In the genomic region with DNA sequence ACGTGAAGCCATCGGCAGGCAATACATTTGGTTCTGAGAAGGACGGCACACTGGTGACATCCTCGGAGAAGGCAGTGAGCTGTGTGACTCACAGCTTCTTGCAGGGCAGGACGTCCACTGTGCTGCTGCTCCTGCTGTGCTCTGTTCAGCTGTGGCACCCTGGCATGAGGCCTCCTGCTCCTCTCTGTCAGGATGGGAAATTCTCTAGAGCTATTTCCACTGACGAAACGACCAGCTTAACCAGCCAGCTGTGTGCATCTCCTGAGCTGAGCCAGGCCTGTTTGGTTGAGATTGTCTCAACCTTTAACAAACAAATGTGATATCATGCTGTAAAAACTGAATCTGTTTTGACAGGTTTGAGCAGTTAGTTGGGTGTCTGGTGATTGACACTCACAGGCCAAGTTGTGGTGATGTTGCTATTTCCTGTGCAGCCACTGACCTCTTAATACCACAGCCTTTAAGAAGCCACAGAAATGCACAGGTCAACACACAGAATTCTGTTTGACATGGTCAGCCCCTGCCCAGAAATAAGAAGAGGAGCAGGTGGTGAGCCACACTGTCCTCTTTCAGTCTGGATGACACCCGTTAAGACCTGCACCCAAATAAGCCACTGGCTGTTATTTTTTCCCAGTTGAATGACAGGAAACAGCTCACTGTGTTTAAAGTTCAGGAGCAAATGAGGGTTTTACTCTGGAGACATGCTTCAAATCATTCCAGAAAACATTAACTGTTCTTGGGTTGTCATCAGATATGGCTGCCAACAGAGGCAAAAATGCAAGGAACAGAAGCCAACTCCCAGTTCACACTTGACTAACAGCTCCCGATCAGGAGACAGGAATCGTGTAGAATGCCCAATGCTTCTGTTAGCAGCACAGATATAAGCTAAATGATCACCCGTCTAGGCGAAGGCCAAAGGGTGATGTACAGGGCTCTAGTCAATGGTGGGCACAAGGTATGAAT, we compare ENCODE assay signal across 12 mouse cellular contexts. TPM values are rescaled to one million over a fixed set of nuclear protein-coding genes. Genes with fewer than 3 reads are reported as not detected.
DNase-seq lines count a peak whose midpoint lies in the region; ATAC-seq and TF ChIP-seq lines count a peak whose summit lies in the region.
"Had no signal": no experiment of that assay in that cellular context is flagged by ENCODE, and none has a peak within 500 bp of the region (broad histone marks: within the 10 kb centered on the region; RNA-seq: fewer than 3 reads in every experiment).

No protein-coding gene starts in this region.

- H3K9ac ChIP-seq in heart, adult 2 months (ENCODE audit: low read depth, low read length) = 0 out of 2 replicates have a peak overlapping the region, but pooled peaks have one; percentile 17
- no peak overlapping the region for H3K9ac ChIP-seq in heart, embryonic 12.5 days
- no peak overlapping the region for H3K9ac ChIP-seq in hindbrain, embryonic 14.5 days

- H3K79me3 ChIP-seq in C2C12 (ENCODE audit: low read depth) = no peaks in the 10 kb centered on the region

- TF ChIP-seq CTCF in heart, adult 2 months (IDR thresholded peaks at IDR 0.05) = no peak
- no peak for TF ChIP-seq CTCF in C2C12 (IDR thresholded peaks at IDR 0.05; ENCODE audit: control insufficient read depth, insufficient read depth, insufficient read length)

- peak in 1 of 2 experiments; percentile 23 for DNase-seq in heart, adult 2 months
- DNase-seq in 3134 (ENCODE audit: extremely low read depth, insufficient read length, low spot score) = peak; percentile 18
- peak; percentile 28 for DNase-seq in kidney, postnatal 10 days
- DNase-seq in thymus, postnatal 10 days (ENCODE audit: low spot score in 2 of 2) = no peak
- no peak for DNase-seq in hindbrain, embryonic 14.5 days (ENCODE audit: low spot score)
- DNase-seq: cerebellum, adult 8-10 months; gastrocnemius, postnatal 10 days had no signal

- no peak overlapping the region for H3K4me3 ChIP-seq in heart, adult 2 months
- no peak overlapping the region for H3K4me3 ChIP-seq in heart, embryonic 12.5 days
- no peak overlapping the region for H3K4me3 ChIP-seq in C2C12 (ENCODE audit: insufficient read depth, poor library complexity, severe bottlenecking)
- no peak overlapping the region for H3K4me3 ChIP-seq in hindbrain, embryonic 14.5 days (replicated peaks; ENCODE audit: low read length)
- H3K4me3 ChIP-seq: forebrain, embryonic 10.5 days had no signal

- intact Hi-C loops in heart, adult 2 months (cut with DNase I) = loop anchor here (2.0 kb wide), 1 partner anchor 13 kb away; no protein-coding TSS in a partner anchor

- H3ac ChIP-seq in C2C12 (ENCODE audit: control insufficient read depth, insufficient read length, low read depth) = no peak overlapping the region

- ATAC-seq in heart, embryonic 12.5 days (ENCODE audit: insufficient number of reproducible peaks, low FRiP score) = no peak
- no peak for ATAC-seq in hindbrain, embryonic 14.5 days (ENCODE audit: low FRiP score)
- ATAC-seq in cerebellum, adult (ENCODE audit: insufficient number of reproducible peaks, low FRiP score, low TSS enrichment) = no peak
- ATAC-seq: midbrain, embryonic 16.5 days had no signal

- H3K36me3 ChIP-seq in heart, adult 2 months (ENCODE audit: control insufficient read depth, insufficient read depth, low read length) = peaks cover 6% of the 10 kb centered on the region
- H3K36me3 ChIP-seq in heart, embryonic 12.5 days = no peaks in the 10 kb centered on the region
- H3K36me3 ChIP-seq in C2C12 (ENCODE audit: control insufficient read depth, insufficient read depth) = no peaks in the 10 kb centered on the region
- H3K36me3 ChIP-seq in hindbrain, embryonic 14.5 days (replicated peaks; ENCODE audit: control insufficient read depth, insufficient read depth) = no peaks in the 10 kb centered on the region
- H3K36me3 ChIP-seq: forebrain, embryonic 10.5 days had no signal

- no peaks in the 10 kb centered on the region for H3K27me3 ChIP-seq in heart, adult 2 months (ENCODE audit: control insufficient read depth, insufficient read depth, low read length)
- no peaks in the 10 kb centered on the region for H3K27me3 ChIP-seq in heart, embryonic 12.5 days (replicated peaks)
- no peaks in the 10 kb centered on the region for H3K27me3 ChIP-seq in C2C12 (ENCODE audit: control insufficient read depth, insufficient read depth, insufficient read length)
- no peaks in the 10 kb centered on the region for H3K27me3 ChIP-seq in hindbrain, embryonic 14.5 days (ENCODE audit: control insufficient read depth, insufficient read depth, low read length)

- no peaks in the 10 kb centered on the region for H3K79me2 ChIP-seq in heart, adult 2 months (replicated peaks; ENCODE audit: control insufficient read depth, insufficient read depth, low read length)
- H3K79me2 ChIP-seq in C2C12 (ENCODE audit: control insufficient read depth, insufficient read depth) = no peaks in the 10 kb centered on the region

- TF ChIP-seq EP300 in heart, adult 2 months (IDR thresholded peaks at IDR 0.05; ENCODE audit: insufficient read depth, low read depth, low read length) = no peak

- no peak for TF ChIP-seq POLR2A in heart, adult 2 months (IDR thresholded peaks at IDR 0.05; ENCODE audit: insufficient read depth, low read depth, low read length)

- H3K4me1 ChIP-seq in heart, adult 2 months (ENCODE audit: control insufficient read depth, insufficient read depth, low read length) = peaks cover 8% of the 10 kb centered on the region
- H3K4me1 ChIP-seq in heart, embryonic 12.5 days (replicated peaks) = no peaks in the 10 kb centered on the region; the same call in 1 of the 2 replicates
- H3K4me1 ChIP-seq in hindbrain, embryonic 14.5 days (replicated peaks; ENCODE audit: control insufficient read depth, insufficient read depth, low read length) = no peaks in the 10 kb centered on the region
- H3K4me1 ChIP-seq: forebrain, embryonic 10.5 days had no signal

- H3K27ac ChIP-seq in heart, adult 2 months = peak overlapping the region; percentile 85
- no peak overlapping the region for H3K27ac ChIP-seq in heart, embryonic 12.5 days (ENCODE audit: poor library complexity, severe bottlenecking)
- no peak overlapping the region for H3K27ac ChIP-seq in hindbrain, embryonic 14.5 days
- H3K27ac ChIP-seq: forebrain, embryonic 10.5 days had no signal

- H3K9me3 ChIP-seq in heart, embryonic 12.5 days (replicated peaks) = no peaks in the 10 kb centered on the region
- no peaks in the 10 kb centered on the region for H3K9me3 ChIP-seq in hindbrain, embryonic 14.5 days (ENCODE audit: control insufficient read depth, low read length)
- H3K9me3 ChIP-seq: forebrain, embryonic 10.5 days had no signal

- no peak overlapping the region for H3K4me2 ChIP-seq in heart, embryonic 12.5 days
- H3K4me2 ChIP-seq in hindbrain, embryonic 14.5 days (replicated peaks) = no peak overlapping the region

- 40% methylated on average over 12 of the region's 12 CpGs for WGBS in heart, adult 2 months
- 54% methylated on average over 12 of the region's 12 CpGs for WGBS in heart, embryonic 12.5 days
- 74% methylated on average over 12 of the region's 12 CpGs for WGBS in hindbrain, embryonic 14.5 days

TF ChIP-seq in C2C12, 6 proteins besides CTCF, POLR2A, EP300 and RAD21:
- TF ChIP-seq MYOG (IDR thresholded peaks at IDR 0.05; ENCODE audit: control insufficient read depth, extremely low read depth, insufficient read length) (no peak), MYOD1 (IDR thresholded peaks at IDR 0.05; ENCODE audit: control insufficient read depth, insufficient read length, low read depth) (peak; percentile 27)

RNA-seq across cellular contexts. Expression of gene Rasgrf2, which starts 36.0 kb away (rescaled TPM):
- total RNA-seq in heart, adult 2 months (2021) = 10 to 100 TPM; 10.2 to 11.5 TPM
- polyA plus RNA-seq in heart, adult 2 months (2012; rRNA removed) = 6.4 and 7.6 TPM in 2 replicates
- polyA plus RNA-seq in heart, embryonic 12.5 days (2016; fragmentation: Nextera tagmentation; extraction: Ambion mirVana) = 0.89 and 1.1 TPM in 2 replicates
- polyA plus RNA-seq in C2C12 (2012; fragmentation: generic; extraction: Trizol) = 0.04 TPM
- polyA plus RNA-seq in hindbrain, embryonic 14.5 days (2014; fragmentation: Nextera tagmentation; extraction: Ambion mirVana) = 6.5 and 10.1 TPM in 2 replicates
- polyA plus RNA-seq: forebrain, embryonic 10.5 days had no signal

Comparison
In these comparisons a context has a peak if more than half of its experiments do, and no peak if none do; other contexts are left out.
1. DNase-seq: peak in 3134 (single experiment) and kidney, postnatal 10 days (single experiment); none in thymus, postnatal 10 days (0 of 2) and hindbrain, embryonic 14.5 days (single experiment).